Mouse (Mus musculus) C2C12 (cell line): ENCODE measurements at regions not wholly inside any gene's neighbourhood (a gene's known extent, or its start where the extent isn't known, plus 50 kb on each side); places are given as distances from the start of the nearest gene placed in this dataset.

Experiments
- H3K27me3 ChIP-seq: one replicate; pipeline ENCODE4 v1.6.1; 2011; ENCODE audit not compliant: control insufficient read depth, insufficient read depth, insufficient read length
- H3K36me3 ChIP-seq: one replicate; pipeline ENCODE4 v1.6.1; 2011; ENCODE audit not compliant: control insufficient read depth, insufficient read depth
- H3K4me3 ChIP-seq: one replicate; pipeline ENCODE4 v1.5.1; 2011; ENCODE audit warnings: mild to moderate bottlenecking, control low read depth; ENCODE audit not compliant: poor library complexity, insufficient read depth, severe bottlenecking
- H3K79me2 ChIP-seq: one replicate; pipeline ENCODE4 v1.6.1; 2011; ENCODE audit not compliant: control insufficient read depth, insufficient read depth
- H3K79me3 ChIP-seq: one replicate; pipeline ENCODE4 v1.6.1; 2011; ENCODE audit warnings: low read depth, control low read depth
- H3ac ChIP-seq: one replicate; pipeline ENCODE3; 2011; ENCODE audit warnings: low read depth; ENCODE audit not compliant: control insufficient read depth, insufficient read length
- CEBPB ChIP-seq: IDR thresholded peaks from one replicate; pipeline ENCODE4 v1.6.1; 2011; ENCODE audit warnings: low read depth, mild to moderate bottlenecking, control low read depth, moderate library complexity
- CTCF ChIP-seq: IDR thresholded peaks from one replicate; pipeline ENCODE4 v1.5.1; 2011; ENCODE audit not compliant: control insufficient read depth, insufficient read depth, insufficient read length
- FOSL1 ChIP-seq: IDR thresholded peaks from one replicate; pipeline ENCODE4 v1.8.0; 2011; ENCODE audit warnings: mild to moderate bottlenecking, low read length; ENCODE audit not compliant: poor library complexity, insufficient read depth, severe bottlenecking
- MAX ChIP-seq: IDR thresholded peaks from one replicate; pipeline ENCODE4 v1.6.1; 2011; ENCODE audit warnings: mild to moderate bottlenecking, control low read depth
- MYOD1 ChIP-seq: IDR thresholded peaks from one replicate; pipeline ENCODE4 v1.6.1; 2011; ENCODE audit warnings: low read depth; ENCODE audit not compliant: control insufficient read depth, insufficient read length
- MYOG ChIP-seq: IDR thresholded peaks from one replicate; pipeline ENCODE4 v1.6.1; 2011; ENCODE audit not compliant: control insufficient read depth, insufficient read length; ENCODE audit errors: extremely low read depth
- USF1 ChIP-seq: IDR thresholded peaks from one replicate; pipeline ENCODE4 v1.6.1; 2011; ENCODE audit warnings: low read depth, mild to moderate bottlenecking, control low read depth, moderate library complexity

GRCm38 (mm10) chr7:89035138-89035996, 368.7 kb downstream of the Tmem135 start:
- Histone ChIP-seq H3ac (no peak overlapping the region), H3K79me3 (no peaks in the 10 kb centered on the region), H3K79me2 (no peaks in the 10 kb centered on the region), H3K27me3 (no peaks in the 10 kb centered on the region), H3K4me3 (no peak overlapping the region), H3K36me3 (no peaks in the 10 kb centered on the region)
- no peak for TF ChIP-seq MYOD1
- no peak for TF ChIP-seq CTCF
- TF ChIP-seq FOSL1, result no peak
- TF ChIP-seq USF1, result no peak
- TF ChIP-seq CEBPB, result no peak
- TF ChIP-seq MAX, result no peak
- no peak for TF ChIP-seq MYOG

DNA sequence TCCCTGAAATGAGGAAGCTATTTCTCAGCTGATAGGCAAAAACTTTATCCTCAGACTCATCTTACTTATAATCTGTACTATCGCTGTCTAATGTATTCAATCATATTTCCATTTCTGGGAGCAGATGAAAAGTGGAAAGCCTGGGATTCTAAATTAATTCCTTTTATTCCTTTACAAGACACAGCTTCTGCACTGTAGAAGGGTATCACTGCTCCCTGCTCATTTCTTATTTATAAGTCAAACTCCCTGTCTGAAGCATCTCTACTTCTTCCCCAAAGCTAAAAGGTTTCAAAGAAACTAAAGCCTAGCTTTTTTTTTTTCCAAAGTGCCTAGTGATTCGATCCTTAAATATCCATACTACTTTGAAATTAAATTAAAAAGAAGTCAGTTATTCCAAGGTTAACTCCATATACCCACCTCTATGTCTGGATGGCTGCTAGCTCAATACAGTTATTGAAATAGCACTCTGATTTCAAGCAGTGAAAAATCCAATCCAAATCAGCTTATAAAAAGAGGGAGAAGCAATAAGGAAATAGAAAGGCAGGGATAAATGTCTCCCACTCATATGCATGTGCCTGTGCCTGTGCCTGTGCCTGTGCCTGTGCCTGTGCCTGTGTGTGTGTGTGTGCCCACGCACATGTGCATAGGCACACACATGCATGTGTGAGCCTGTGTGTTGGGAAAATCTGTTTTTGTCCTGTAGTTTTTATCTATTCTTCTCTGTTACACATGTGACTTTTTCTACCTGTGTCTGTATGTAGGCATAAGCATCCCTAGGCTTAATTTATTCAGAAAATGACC, 380.6 kb downstream of the Tmem135 start:
- Histone ChIP-seq H3K36me3 (no peaks in the 10 kb centered on the region), H3K79me2 (no peaks in the 10 kb centered on the region), H3ac (no peak overlapping the region), H3K27me3 (no peaks in the 10 kb centered on the region), H3K4me3 (no peak overlapping the region), H3K79me3 (no peaks in the 10 kb centered on the region)
- TF ChIP-seq CTCF (no peak), USF1 (no peak), CEBPB (no peak), MYOD1 (no peak), MAX (no peak), MYOG (no peak), FOSL1 (no peak)

GRCm38 (mm10) chr7:88998815-88999392, 405.1 kb downstream of the Tmem135 start:
- no peak for TF ChIP-seq MAX
- TF ChIP-seq FOSL1, result no peak
- TF ChIP-seq MYOD1, result no peak
- TF ChIP-seq CTCF, result no peak
- no peak for TF ChIP-seq CEBPB
- no peak for TF ChIP-seq MYOG
- no peak for TF ChIP-seq USF1
- no peak overlapping the region for H3ac ChIP-seq
- H3K79me3 ChIP-seq, result no peaks in the 10 kb centered on the region
- no peaks in the 10 kb centered on the region for H3K27me3 ChIP-seq
- H3K79me2 ChIP-seq, result no peaks in the 10 kb centered on the region
- no peak overlapping the region for H3K4me3 ChIP-seq
- no peaks in the 10 kb centered on the region for H3K36me3 ChIP-seq

DNA sequence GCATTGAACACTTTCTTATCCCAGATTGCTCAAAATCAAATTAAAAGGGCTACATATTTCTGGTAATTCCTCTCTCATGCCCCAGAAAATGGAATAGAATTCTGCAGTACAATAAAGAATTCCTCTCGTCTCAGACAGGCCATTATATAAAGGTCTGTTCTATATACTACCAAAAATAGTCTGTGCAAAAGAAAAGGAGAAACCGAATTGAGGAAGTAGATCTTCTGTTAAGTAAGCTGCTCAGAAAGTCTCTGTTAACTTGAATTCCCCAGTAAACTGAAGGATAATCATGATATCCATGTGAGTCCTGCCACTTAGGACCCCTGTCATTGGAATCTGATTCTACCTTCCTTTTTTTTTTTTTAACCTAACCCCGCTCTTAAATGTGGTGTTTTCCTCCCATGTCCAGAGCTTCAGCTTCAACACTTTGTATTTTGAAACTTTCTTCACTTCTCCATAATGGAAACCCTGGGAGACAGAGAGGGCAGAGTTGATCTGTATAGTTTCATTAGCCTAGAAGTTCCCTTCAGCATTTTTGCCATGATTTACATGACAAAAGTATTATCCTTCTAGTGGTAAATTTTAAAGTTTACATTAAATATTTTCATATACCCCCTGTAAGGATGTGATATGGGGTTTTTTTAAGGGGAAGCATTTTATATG, 406.1 kb downstream of the Tmem135 start:
- H3K36me3 ChIP-seq, result no peaks in the 10 kb centered on the region
- H3K27me3 ChIP-seq, result no peaks in the 10 kb centered on the region
- H3K4me3 ChIP-seq, result no peak overlapping the region
- no peaks in the 10 kb centered on the region for H3K79me3 ChIP-seq
- TF ChIP-seq CTCF (no peak), MYOD1 (no peak), MAX (no peak)
- no peak overlapping the region for H3ac ChIP-seq
- H3K79me2 ChIP-seq, result no peaks in the 10 kb centered on the region

GRCm38 (mm10) chr7:88974436-88974835, 429.6 kb downstream of the Tmem135 start:
- Histone ChIP-seq H3K27me3 (no peaks in the 10 kb centered on the region), H3K4me3 (no peak overlapping the region), H3K79me2 (no peaks in the 10 kb centered on the region), H3K79me3 (no peaks in the 10 kb centered on the region), H3K36me3 (no peaks in the 10 kb centered on the region), H3ac (no peak overlapping the region)
- TF ChIP-seq MYOG, result no peak
- TF ChIP-seq CTCF, result no peak
- TF ChIP-seq MYOD1, result no peak
- TF ChIP-seq MAX, result no peak
- no peak for TF ChIP-seq FOSL1
- TF ChIP-seq CEBPB, result no peak
- no peak for TF ChIP-seq USF1
